Mouse (Mus musculus) hindbrain, embryonic 11.5 days (tissue): ENCODE measurements around the gene Iars2. TPM values are rescaled to one million over a fixed set of nuclear protein-coding genes. Genes with fewer than 3 reads are reported as not detected.

Source experiments
- ATAC-seq: fragments of 200-750 bp; cut with Nextera tagmentation; 2 replicates; pipeline ENCODE4 v1.8.0; 2017; ENCODE audit warnings: mild to moderate bottlenecking, moderate TSS enrichment, moderate library complexity; ENCODE audit not compliant: low FRiP score
- DNase-seq: peaks from one replicate; pipeline ENCODE4 v3.0.0-alpha.2; 2015; ENCODE audit warnings: low spot score
- H3K27ac ChIP-seq: fragments of 300-500 bp; sonication (generic); 2 replicates; pipeline ENCODE4 v1.5.1; 2014; ENCODE audit warnings: mild to moderate bottlenecking, low read depth, low read length
- H3K27me3 ChIP-seq: fragments of 300-500 bp; sonication (generic); 2 replicates; pipeline ENCODE4 v1.6.1; 2014; ENCODE audit warnings: mild to moderate bottlenecking, low read length, moderate library complexity, mixed read lengths; ENCODE audit not compliant: control insufficient read depth, insufficient read depth
- H3K36me3 ChIP-seq: fragments of 300-500 bp; sonication (generic); 2 replicates; pipeline ENCODE4 v1.6.1; 2014; ENCODE audit warnings: mild to moderate bottlenecking, low read length, moderate library complexity, mixed read lengths; ENCODE audit not compliant: control insufficient read depth, insufficient read depth
- H3K4me1 ChIP-seq: fragments of 300-500 bp; sonication (generic); replicated peaks from 2 replicates; pipeline ENCODE4 v1.6.1; 2014; ENCODE audit warnings: low read length, mixed read lengths; ENCODE audit not compliant: control insufficient read depth, insufficient read depth
- H3K4me2 ChIP-seq: fragments of 300-500 bp; sonication (generic); replicated peaks from 2 replicates; pipeline ENCODE4 v1.6.1; 2014; ENCODE audit warnings: mild to moderate bottlenecking, low read depth, low read length
- H3K4me3 ChIP-seq: fragments of 300-500 bp; sonication (generic); 2 replicates; pipeline ENCODE4 v1.5.1; 2014; ENCODE audit warnings: low read depth, low read length
- H3K9ac ChIP-seq: fragments of 300-500 bp; sonication (generic); 2 replicates; pipeline ENCODE4 v1.6.1; 2014; ENCODE audit warnings: low read depth, low read length
- H3K9me3 ChIP-seq: fragments of 300-500 bp; sonication (generic); 2 replicates; pipeline ENCODE4 v1.6.1; 2016; ENCODE audit warnings: low read length; ENCODE audit not compliant: control insufficient read depth
- WGBS: fragments of 180-500 bp; shearing (Covaris S2); extraction: QIAGEN DNeasy Blood & Tissue Kit; methylation state at CpG from one replicate; pipeline ENCODE4 v1.1.7; 2014; 5-methylcytosine and 5-hydroxymethylcytosine counted together
- polyA plus RNA-seq: library from polyadenylated mRNA; unstranded; fragments of >200 nt; fragmentation: Nextera tagmentation; extraction: Ambion mirVana; gene quantifications from 2 replicates; pipeline ENCODE4 v1.2.1, GENCODE M21; 2014

The Iars2 gene
- polyA plus RNA-seq, 1 experiment from 2014 or later = 19.2 TPM

GRCm38 (mm10) chr1:185262565-185262964 lies 66.6 kb downstream of the Iars2 start:
- Histone ChIP-seq H3K4me1 (no peaks in the 10 kb centered on the region), H3K36me3 (no peaks in the 10 kb centered on the region), H3K9me3 (no peaks in the 10 kb centered on the region), H3K27me3 (no peaks in the 10 kb centered on the region), H3K4me3 (no peak overlapping the region), H3K9ac (no peak overlapping the region), H3K27ac (no peak overlapping the region), H3K4me2 (no peak overlapping the region)
- 56% methylated on average over 14 of the region's 14 CpGs for WGBS
- peak; percentile 59 for DNase-seq
- ATAC-seq = no peak

- 22% methylated on average over 3 of the region's 3 CpGs for WGBS
- DNase-seq = peak; percentile 58
These were observed 72.4 kb downstream of the Iars2 start for GRCm38 (mm10) chr1:185256753-185257152.

GRCm38 (mm10) chr1:185255336-185255735 lies 73.9 kb downstream of the Iars2 start:
- DNase-seq (no peak), ATAC-seq (no peak)
- H3K4me3 ChIP-seq = no peak overlapping the region
- H3K36me3 ChIP-seq = peaks cover 5% of the 10 kb centered on the region; the same call in 1 of the 2 replicates
- no peaks in the 10 kb centered on the region for H3K27me3 ChIP-seq
- H3K9ac ChIP-seq = no peak overlapping the region
- no peak overlapping the region for H3K27ac ChIP-seq
- WGBS = 93% methylated on average over 12 of the region's 12 CpGs
- H3K9me3 ChIP-seq = no peaks in the 10 kb centered on the region
- 0 out of 2 replicates have a peak, but pooled peaks cover 2% of the 10 kb centered on the region for H3K4me1 ChIP-seq
- no peak overlapping the region for H3K4me2 ChIP-seq

More at GRCm38 (mm10) chr1:185256753-185257152, 72.4 kb downstream of the Iars2 start:
- Histone ChIP-seq H3K27ac (no peak overlapping the region), H3K9ac (no peak overlapping the region), H3K4me3 (no peak overlapping the region), H3K4me1 (0 out of 2 replicates have a peak, but pooled peaks cover 2% of the 10 kb centered on the region), H3K4me2 (no peak overlapping the region), H3K36me3 (no peaks in the 10 kb centered on the region; the same call in 1 of the 2 replicates), H3K27me3 (no peaks in the 10 kb centered on the region), H3K9me3 (no peaks in the 10 kb centered on the region)
- ATAC-seq = no peak

GRCm38 (mm10) chr1:185253140-185253892 lies 75.9 kb downstream of the Iars2 start:
- DNase-seq (peak; percentile 5), ATAC-seq (no peak)
- Histone ChIP-seq H3K4me3 (no peak overlapping the region), H3K27me3 (no peaks in the 10 kb centered on the region), H3K9ac (no peak overlapping the region), H3K4me1 (0 out of 2 replicates have a peak, but pooled peaks cover 2% of the 10 kb centered on the region), H3K27ac (no peak overlapping the region), H3K9me3 (no peaks in the 10 kb centered on the region), H3K4me2 (no peak overlapping the region), H3K36me3 (peaks cover 5% of the 10 kb centered on the region; the same call in 1 of the 2 replicates)
- WGBS = 80% methylated on average over 12 of the region's 12 CpGs

- Histone ChIP-seq H3K4me1 (0 out of 2 replicates have a peak, but pooled peaks cover 2% of the 10 kb centered on the region), H3K9me3 (no peaks in the 10 kb centered on the region), H3K4me2 (no peak overlapping the region), H3K4me3 (no peak overlapping the region), H3K36me3 (peaks cover 5% of the 10 kb centered on the region; the same call in 1 of the 2 replicates), H3K27ac (no peak overlapping the region), H3K9ac (no peak overlapping the region), H3K27me3 (no peaks in the 10 kb centered on the region)
- 93% methylated on average over 3 of the region's 3 CpGs for WGBS
- ATAC-seq (no peak), DNase-seq (no peak)
These were observed 76.8 kb downstream of the Iars2 start for GRCm38 (mm10) chr1:185252351-185252750.

- WGBS = 88% methylated on average over 8 of the region's 8 CpGs
- peaks cover 5% of the 10 kb centered on the region; the same call in 1 of the 2 replicates for H3K36me3 ChIP-seq
- no peak for ATAC-seq
These were observed 80.5 kb downstream of the Iars2 start for GRCm38 (mm10) chr1:185248728-185249127.

GRCm38 (mm10) chr1:185247429-185248085 lies 81.6 kb downstream of the Iars2 start:
- no peaks in the 10 kb centered on the region for H3K27me3 ChIP-seq
- no peaks in the 10 kb centered on the region for H3K9me3 ChIP-seq
- DNase-seq = no peak
- ATAC-seq = no peak
- H3K9ac ChIP-seq = no peak overlapping the region
- H3K36me3 ChIP-seq = peaks cover 8% of the 10 kb centered on the region; the same call in 1 of the 2 replicates
- H3K4me2 ChIP-seq = no peak overlapping the region
- no peak overlapping the region for H3K27ac ChIP-seq
- 91% methylated on average over 20 of the region's 20 CpGs for WGBS
- H3K4me3 ChIP-seq = no peak overlapping the region
- no peaks in the 10 kb centered on the region for H3K4me1 ChIP-seq

More at GRCm38 (mm10) chr1:185248728-185249127, 80.5 kb downstream of the Iars2 start:
- H3K9ac ChIP-seq = no peak overlapping the region
- no peak overlapping the region for H3K4me3 ChIP-seq
- DNase-seq = no peak
- H3K9me3 ChIP-seq = no peaks in the 10 kb centered on the region
- H3K27ac ChIP-seq = no peak overlapping the region
- H3K4me2 ChIP-seq = no peak overlapping the region
- H3K27me3 ChIP-seq = no peaks in the 10 kb centered on the region
- H3K4me1 ChIP-seq = no peaks in the 10 kb centered on the region

- Histone ChIP-seq H3K9ac (no peak overlapping the region), H3K4me1 (no peaks in the 10 kb centered on the region), H3K36me3 (peaks cover 3% of the 10 kb centered on the region; the same call in 1 of the 2 replicates), H3K27me3 (no peaks in the 10 kb centered on the region), H3K9me3 (no peaks in the 10 kb centered on the region), H3K4me2 (no peak overlapping the region), H3K4me3 (no peak overlapping the region), H3K27ac (no peak overlapping the region)
- whole genome bisulfite sequencing = 85% methylated on average over 5 of the region's 7 CpGs
- ATAC-seq = no peak
- no peak for DNase-seq
These were observed 83.7 kb downstream of the Iars2 start for GRCm38 (mm10) chr1:185245456-185245855.
